Mouse (Mus musculus) hindbrain, embryonic 12.5 days (tissue): ENCODE data around the gene Zfp617. TPM values are rescaled to one million over a fixed set of nuclear protein-coding genes. Genes with fewer than 3 reads are reported as not detected.

Source experiments
- polyA plus RNA-seq: library from polyadenylated mRNA; unstranded; fragments of >200 nt; fragmentation: Nextera tagmentation; extraction: Ambion mirVana; gene quantifications from 2 replicates; pipeline ENCODE4 v1.2.1, GENCODE M21; 2016

Gene Zfp617
- polyA plus RNA-seq, 1 experiment from 2014 or later = 36.3 TPM

Other genes with a start within 250 kb of the Zfp617 start
- gene Unc13a, start 236.9 kb upstream of the Zfp617 start, polyA plus RNA-seq = 13.9 and 16.1 TPM in 2 replicates
- gene Jak3, start 232.3 kb upstream of the Zfp617 start, polyA plus RNA-seq = 3.7 and 3.8 TPM in 2 replicates
- 0.69 TPM in 1 of 2 replicates, not detected in the other for gene Insl3, start 219.4 kb upstream of the Zfp617 start, polyA plus RNA-seq
- gene B3gnt3, start 206.8 kb upstream of the Zfp617 start, polyA plus RNA-seq = 0.59 and 0.86 TPM in 2 replicates
- 38.4 and 39.4 TPM in 2 replicates for gene Fcho1, start 182.9 kb upstream of the Zfp617 start, polyA plus RNA-seq
- gene Zfp709, start 26.6 kb upstream of the Zfp617 start, polyA plus RNA-seq = 7.2 and 8.0 TPM in 2 replicates
- gene Zfp882, start within 50 bp of the Zfp617 start, polyA plus RNA-seq = 13.0 and 13.6 TPM in 2 replicates
- gene Zfp961, start 42.4 kb downstream of the Zfp617 start, polyA plus RNA-seq = 17.5 and 17.8 TPM in 2 replicates
- 0.27 and 0.94 TPM in 2 replicates for gene Cyp4f18, start 101.0 kb downstream of the Zfp617 start, polyA plus RNA-seq
- not detected in 2 replicates for gene Olfr372, start 132.6 kb downstream of the Zfp617 start, polyA plus RNA-seq
- not detected in 2 replicates for gene Olfr373, start 174.5 kb downstream of the Zfp617 start, polyA plus RNA-seq
- gene Olfr374, start 198.4 kb downstream of the Zfp617 start, polyA plus RNA-seq = not detected in 2 replicates
- 420 and 456 TPM in 2 replicates for gene Tpm4, start 226.3 kb downstream of the Zfp617 start, polyA plus RNA-seq